Mouse (Mus musculus): ENCODE results near the gene Prr22.

Prr22 gene

DNA sequence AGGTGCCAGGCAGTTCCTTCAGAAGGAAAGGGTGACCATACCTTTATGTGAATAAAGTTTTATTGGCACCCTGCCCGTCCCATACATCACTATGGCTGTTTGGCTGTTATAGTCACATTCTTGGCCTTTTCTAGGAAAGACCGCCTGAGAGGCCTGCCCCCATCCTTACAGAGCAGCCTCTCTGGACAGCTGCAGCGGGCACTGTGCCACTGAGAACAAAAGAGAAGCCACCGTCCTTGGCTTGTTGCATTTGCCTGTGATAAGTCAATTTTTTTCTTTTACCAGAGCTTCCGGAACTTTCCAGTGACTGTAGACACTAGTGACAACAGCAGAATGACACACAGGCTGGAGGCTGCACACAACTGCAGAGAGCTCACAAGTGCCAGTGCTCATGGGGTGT is 34.9 kb downstream of the Prr22 start:
- DNase-seq (ENCODE audit: low read depth in 1 of 2, low spot score in 2 of 2) = no peak

DNA sequence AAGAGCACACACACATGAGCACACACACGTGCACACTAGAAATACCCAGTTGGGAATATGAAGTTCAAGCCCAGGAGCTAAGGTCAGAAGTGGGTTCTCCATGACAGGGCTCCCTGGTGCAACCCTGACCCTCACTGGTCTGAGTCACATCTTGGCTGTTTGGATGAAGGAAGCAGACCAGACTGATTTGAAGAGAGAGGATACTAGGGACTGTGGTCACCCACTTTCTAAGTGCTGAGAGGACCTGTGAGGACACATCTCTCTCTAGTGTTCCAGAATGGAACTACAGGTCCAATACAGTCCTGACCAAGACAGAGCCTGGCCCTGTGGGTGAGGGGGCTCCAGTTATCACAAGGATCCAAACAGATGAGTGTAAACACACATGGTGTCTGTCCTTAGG is 35.7 kb downstream of the Prr22 start:
- DNase-seq (ENCODE audit: low read depth in 1 of 2, low spot score in 2 of 2) = no peak

- DNase-seq (ENCODE audit: low read depth in 1 of 2, low spot score in 2 of 2) = peak; percentile 23 to 58
These were observed 38.5 kb downstream of the Prr22 start for GRCm38 (mm10) chr17:56808518-56808917.

DNA sequence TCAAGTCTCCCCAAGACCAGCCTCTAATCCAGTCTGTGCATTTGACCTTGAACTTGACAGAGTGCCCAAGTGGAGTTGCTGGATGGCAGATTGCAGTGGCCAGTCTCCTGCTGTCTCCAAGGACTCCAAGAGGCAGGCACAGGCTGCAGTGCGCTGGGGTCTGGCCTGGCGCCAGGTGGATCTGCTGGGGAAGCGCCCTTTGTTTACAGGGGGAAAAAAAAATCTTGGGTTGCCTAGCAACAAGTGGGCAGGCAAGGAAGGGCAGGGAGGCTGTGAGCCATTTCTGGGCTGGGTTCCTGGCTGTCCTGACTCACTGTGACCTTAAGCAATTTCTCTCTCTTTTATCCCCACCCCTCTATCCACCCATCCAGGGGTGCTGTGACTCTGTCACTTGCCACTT is 40.2 kb downstream of the Prr22 start:
- DNase-seq (ENCODE audit: low read depth in 1 of 2, low spot score in 2 of 2) = peak; percentile 71 to 76

- DNase-seq (ENCODE audit: low read depth in 1 of 2, low spot score in 2 of 2) = peak; percentile 76 to 85
These were observed 44.4 kb downstream of the Prr22 start for GRCm38 (mm10) chr17:56814316-56815056.

GRCm38 (mm10) chr17:56815057-56815345 is 45.0 kb downstream of the Prr22 start:
- DNase-seq (ENCODE audit: low read depth in 1 of 2, low spot score in 2 of 2) = peak in 1 of 2 experiments; percentile 29

- DNase-seq (ENCODE audit: low read depth in 1 of 2, low spot score in 2 of 2) = no peak
These were observed 48.1 kb downstream of the Prr22 start for GRCm38 (mm10) chr17:56818067-56818636.

- no peak for DNase-seq (ENCODE audit: low read depth in 1 of 2, low spot score in 2 of 2)
These were observed 49.0 kb downstream of the Prr22 start for GRCm38 (mm10) chr17:56819032-56819545.

DNA sequence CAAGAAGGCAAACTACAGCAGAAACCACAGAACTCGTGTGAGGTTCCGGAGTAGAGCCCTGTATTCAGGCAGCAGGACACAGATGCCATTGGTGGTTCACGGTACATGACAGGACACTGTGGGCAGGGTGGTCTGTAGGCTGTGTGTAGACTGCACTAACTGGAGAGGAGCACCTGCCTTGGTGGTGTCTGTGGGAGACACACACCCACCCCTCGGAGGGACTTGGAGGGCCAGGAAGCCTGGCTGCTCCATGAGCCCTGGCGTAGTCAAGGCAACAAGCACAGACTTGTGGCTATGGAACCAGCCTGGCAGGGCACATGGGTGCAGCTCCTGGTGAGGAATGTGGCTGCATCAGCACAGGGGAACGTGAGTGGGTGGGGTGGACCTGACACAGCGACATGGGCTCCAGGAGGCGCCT is 49.7 kb downstream of the Prr22 start:
- no peak for DNase-seq (ENCODE audit: low read depth in 1 of 2, low spot score in 2 of 2)

Measured in monocyte, adult 2 months (primary cell).